Mouse (Mus musculus): ENCODE results near the gene Tjp3. TPM values are rescaled to one million over a fixed set of nuclear protein-coding genes. Genes with fewer than 3 reads are reported as not detected.

The Tjp3 gene
- polyA plus RNA-seq, 1 experiment, result 0.01 TPM

GRCm38 (mm10) chr10:81320550-81321347 is 29.4 kb upstream of the Tjp3 start, which contains the start of gene Cactin:
Gene Cactin, plus strand, starts transcription at chr10:81321103.
- H3K4me3 ChIP-seq (replicated peaks), result peak within 1 kb of the TSS; percentile 86
- peaks cover 68% of the 10 kb centered on the region for H3K36me3 ChIP-seq (ENCODE audit: control insufficient read depth)
- peaks cover 74% of the 10 kb centered on the region for H3K4me1 ChIP-seq (ENCODE audit: control insufficient read depth)
- H3K9me3 ChIP-seq (ENCODE audit: control insufficient read depth, low read length), result no peaks in the 10 kb centered on the region
- no peak for TF ChIP-seq TAL1 (IDR thresholded peaks at IDR 0.05; ENCODE audit: low read length)
- TF ChIP-seq GATA1 (IDR thresholded peaks at IDR 0.05; ENCODE audit: low read length), result peak; percentile 43
- H3K27me3 ChIP-seq (ENCODE audit: control insufficient read depth), result no peaks in the 10 kb centered on the region

- peaks cover 68% of the 10 kb centered on the region for H3K36me3 ChIP-seq (ENCODE audit: control insufficient read depth)
- no peaks in the 10 kb centered on the region for H3K9me3 ChIP-seq (ENCODE audit: control insufficient read depth, low read length)
- H3K4me1 ChIP-seq (ENCODE audit: control insufficient read depth), result peaks cover 74% of the 10 kb centered on the region
- TF ChIP-seq GATA1 (IDR thresholded peaks at IDR 0.05; ENCODE audit: low read length) (no peak), TAL1 (IDR thresholded peaks at IDR 0.05; ENCODE audit: low read length) (no peak)
- H3K4me3 ChIP-seq (replicated peaks), result peak overlapping the region; percentile 86
- no peaks in the 10 kb centered on the region for H3K27me3 ChIP-seq (ENCODE audit: control insufficient read depth)
Measured at GRCm38 (mm10) chr10:81319741-81320549, 28.6 kb upstream of the Tjp3 start.

GRCm38 (mm10) chr10:81319330-81319699 is 27.9 kb upstream of the Tjp3 start:
- H3K4me3 ChIP-seq (replicated peaks), result peak overlapping the region; percentile 86
- no peak for TF ChIP-seq TAL1 (IDR thresholded peaks at IDR 0.05; ENCODE audit: low read length)
- TF ChIP-seq GATA1 (IDR thresholded peaks at IDR 0.05; ENCODE audit: low read length), result no peak
- peaks cover 76% of the 10 kb centered on the region for H3K4me1 ChIP-seq (ENCODE audit: control insufficient read depth)
- H3K36me3 ChIP-seq (ENCODE audit: control insufficient read depth), result peaks cover 68% of the 10 kb centered on the region
- no peaks in the 10 kb centered on the region for H3K9me3 ChIP-seq (ENCODE audit: control insufficient read depth, low read length)
- no peaks in the 10 kb centered on the region for H3K27me3 ChIP-seq (ENCODE audit: control insufficient read depth)

GRCm38 (mm10) chr10:81318589-81319329 is 27.4 kb upstream of the Tjp3 start:
- no peak overlapping the region for H3K4me3 ChIP-seq (replicated peaks)
- H3K9me3 ChIP-seq (ENCODE audit: control insufficient read depth, low read length), result no peaks in the 10 kb centered on the region
- H3K27me3 ChIP-seq (ENCODE audit: control insufficient read depth), result no peaks in the 10 kb centered on the region
- H3K4me1 ChIP-seq (ENCODE audit: control insufficient read depth), result peaks cover 78% of the 10 kb centered on the region
- peaks cover 68% of the 10 kb centered on the region for H3K36me3 ChIP-seq (ENCODE audit: control insufficient read depth)
- TF ChIP-seq TAL1 (IDR thresholded peaks at IDR 0.05; ENCODE audit: low read length) (no peak), GATA1 (IDR thresholded peaks at IDR 0.05; ENCODE audit: low read length) (no peak)

- Histone ChIP-seq H3K9me3 (ENCODE audit: control insufficient read depth, low read length) (no peaks in the 10 kb centered on the region), H3K27me3 (ENCODE audit: control insufficient read depth) (no peaks in the 10 kb centered on the region), H3K36me3 (ENCODE audit: control insufficient read depth) (peaks cover 68% of the 10 kb centered on the region), H3K4me1 (ENCODE audit: control insufficient read depth) (peaks cover 67% of the 10 kb centered on the region), H3K4me3 (replicated peaks) (peak overlapping the region; percentile 47)
- TF ChIP-seq GATA1 (IDR thresholded peaks at IDR 0.05; ENCODE audit: low read length) (no peak), TAL1 (IDR thresholded peaks at IDR 0.05; ENCODE audit: low read length) (no peak)
Measured at GRCm38 (mm10) chr10:81317273-81317672, 25.9 kb upstream of the Tjp3 start.

- no peaks in the 10 kb centered on the region for H3K9me3 ChIP-seq (ENCODE audit: control insufficient read depth, low read length)
- TF ChIP-seq GATA1 (IDR thresholded peaks at IDR 0.05; ENCODE audit: low read length) (no peak), TAL1 (IDR thresholded peaks at IDR 0.05; ENCODE audit: low read length) (no peak)
- no peaks in the 10 kb centered on the region for H3K27me3 ChIP-seq (ENCODE audit: control insufficient read depth)
- peaks cover 60% of the 10 kb centered on the region for H3K4me1 ChIP-seq (ENCODE audit: control insufficient read depth)
- peaks cover 70% of the 10 kb centered on the region for H3K36me3 ChIP-seq (ENCODE audit: control insufficient read depth)
- H3K4me3 ChIP-seq (replicated peaks), result peak overlapping the region; percentile 47
Measured at GRCm38 (mm10) chr10:81316338-81317060, 25.1 kb upstream of the Tjp3 start.

GRCm38 (mm10) chr10:81315587-81315986 is 24.2 kb upstream of the Tjp3 start:
- Histone ChIP-seq H3K36me3 (ENCODE audit: control insufficient read depth) (peaks cover 79% of the 10 kb centered on the region), H3K4me1 (ENCODE audit: control insufficient read depth) (peaks cover 58% of the 10 kb centered on the region), H3K9me3 (ENCODE audit: control insufficient read depth, low read length) (no peaks in the 10 kb centered on the region), H3K27me3 (ENCODE audit: control insufficient read depth) (no peaks in the 10 kb centered on the region), H3K4me3 (replicated peaks) (no peak overlapping the region)
- no peak for TF ChIP-seq TAL1 (IDR thresholded peaks at IDR 0.05; ENCODE audit: low read length)
- TF ChIP-seq GATA1 (IDR thresholded peaks at IDR 0.05; ENCODE audit: low read length), result no peak

- no peaks in the 10 kb centered on the region for H3K9me3 ChIP-seq (ENCODE audit: control insufficient read depth, low read length)
- peaks cover 93% of the 10 kb centered on the region for H3K36me3 ChIP-seq (ENCODE audit: control insufficient read depth)
- TF ChIP-seq TAL1 (IDR thresholded peaks at IDR 0.05; ENCODE audit: low read length) (no peak), GATA1 (IDR thresholded peaks at IDR 0.05; ENCODE audit: low read length) (no peak)
- no peak overlapping the region for H3K4me3 ChIP-seq (replicated peaks)
- H3K4me1 ChIP-seq (ENCODE audit: control insufficient read depth), result peaks cover 45% of the 10 kb centered on the region
- no peaks in the 10 kb centered on the region for H3K27me3 ChIP-seq (ENCODE audit: control insufficient read depth)
Measured at GRCm38 (mm10) chr10:81314201-81314600, 22.8 kb upstream of the Tjp3 start.

All from erythroblast, embryonic 14.5 days (primary cell).